Mouse (Mus musculus): ENCODE measurements at regions not wholly inside any gene's neighbourhood (a gene's known extent, or its start where the extent isn't known, plus 50 kb on each side); places are given as distances from the start of the nearest gene placed in this dataset.
A peak's percentile ranks its signal among the peaks of the same experiment; 100 is the strongest.
"Not testable (repeated sequence)": the region's sequence is repeated elsewhere in the genome, so short reads cannot be mapped to it uniquely, and the experiment has no call there.

GRCm38 (mm10) chrX:75734628-75735302 is 140.2 kb downstream of the Pls3 start:
- DNase-seq; intact Hi-C loops (cut with DNase I): not testable (repeated sequence)
- peak overlapping the region; percentile 51 for H3K4me3 ChIP-seq
- TF ChIP-seq CTCF (IDR thresholded peaks at IDR 0.05): peak; percentile 40; the same call in 1 of the 2 replicates
- H3K27ac ChIP-seq: peak overlapping the region; percentile 83

GRCm38 (mm10) chrX:75733651-75734050 is 141.3 kb downstream of the Pls3 start:
- intact Hi-C loops (cut with DNase I); DNase-seq: not testable (repeated sequence)
- peak overlapping the region; percentile 88 for H3K27ac ChIP-seq
- H3K4me3 ChIP-seq: peak overlapping the region; percentile 68
- TF ChIP-seq CTCF (IDR thresholded peaks at IDR 0.05): peak; percentile 58

- Histone ChIP-seq H3K27ac (peak overlapping the region; percentile 74), H3K4me3 (peak overlapping the region; percentile 50)
- intact Hi-C loops (cut with DNase I); DNase-seq: not testable (repeated sequence)
- peak; percentile 42 for TF ChIP-seq CTCF (IDR thresholded peaks at IDR 0.05)
These were observed 145.2 kb downstream of the Pls3 start for GRCm38 (mm10) chrX:75729791-75730190.

- Histone ChIP-seq H3K4me3 (no peak overlapping the region), H3K27ac (no peak overlapping the region)
- TF ChIP-seq CTCF (IDR thresholded peaks at IDR 0.05): peak; percentile 28; the same call in 1 of the 2 replicates
- intact Hi-C loops (cut with DNase I): no loop called here
- no peak for DNase-seq
These were observed 146.5 kb downstream of the Pls3 start for GRCm38 (mm10) chrX:75728507-75728906.

- H3K27ac ChIP-seq; DNase-seq; intact Hi-C loops (cut with DNase I): not testable (repeated sequence)
- peak overlapping the region; percentile 32; the same call in 1 of the 2 replicates for H3K4me3 ChIP-seq
These were observed 145.5 kb upstream of the Rab39b start for GRCm38 (mm10) chrX:75723542-75723941.

GRCm38 (mm10) chrX:75699949-75700348 is 121.9 kb upstream of the Rab39b start:
- no peak for TF ChIP-seq CTCF (IDR thresholded peaks at IDR 0.05)
- Histone ChIP-seq H3K27ac (no peak overlapping the region), H3K4me3 (no peak overlapping the region)
- intact Hi-C loops (cut with DNase I): no loop called here
- DNase-seq: no peak

- H3K4me3 ChIP-seq, H3K27ac ChIP-seq, DNase-seq: not testable (repeated sequence)
- intact Hi-C loops (cut with DNase I): loop anchor here (5.0 to 10.0 kb wide), 2 partner anchors 197 to 530 kb away; no protein-coding TSS in a partner anchor
These were observed 97.2 kb upstream of the Rab39b start for GRCm38 (mm10) chrX:75675271-75675670.

- intact Hi-C loops (cut with DNase I): loop anchor here (10.0 kb wide), 1 partner anchor 531 kb away; no protein-coding TSS in a partner anchor
These were observed 96.1 kb upstream of the Rab39b start for GRCm38 (mm10) chrX:75673920-75674665.

GRCm38 (mm10) chrX:75673586-75673919 is 95.5 kb upstream of the Rab39b start:
- no peak for DNase-seq
- H3K4me3 ChIP-seq: peak overlapping the region; percentile 70
- H3K27ac ChIP-seq: peak overlapping the region; percentile 69
- TF ChIP-seq CTCF (IDR thresholded peaks at IDR 0.05): no peak
- intact Hi-C loops (cut with DNase I): loop anchor here (10.0 kb wide), 1 partner anchor 531 kb away; no protein-coding TSS in a partner anchor

More at GRCm38 (mm10) chrX:75673920-75674665, 96.1 kb upstream of the Rab39b start:
- DNase-seq: peak; percentile 90
- peak overlapping the region; percentile 70 for H3K4me3 ChIP-seq
- TF ChIP-seq CTCF (IDR thresholded peaks at IDR 0.05): peak; percentile 67
- H3K27ac ChIP-seq: peak overlapping the region; percentile 69

GRCm38 (mm10) chrX:75672976-75673375 is 94.9 kb upstream of the Rab39b start:
- Histone ChIP-seq H3K4me3 (peak overlapping the region; percentile 70), H3K27ac (peak overlapping the region; percentile 69)
- no peak for TF ChIP-seq CTCF (IDR thresholded peaks at IDR 0.05)
- intact Hi-C loops (cut with DNase I): loop anchor here (10.0 kb wide), 1 partner anchor 532 kb away; no protein-coding TSS in a partner anchor
- DNase-seq: no peak

- no peak for DNase-seq
- intact Hi-C loops (cut with DNase I): no loop called here
- H3K4me3 ChIP-seq: no peak overlapping the region
- H3K27ac ChIP-seq: no peak overlapping the region
- no peak for TF ChIP-seq CTCF (IDR thresholded peaks at IDR 0.05)
These were observed 89.6 kb upstream of the Rab39b start for GRCm38 (mm10) chrX:75667636-75668035.

GRCm38 (mm10) chrX:75643402-75643801 is 65.4 kb upstream of the Rab39b start:
- DNase-seq: no peak
- Histone ChIP-seq H3K27ac (no peak overlapping the region), H3K4me3 (no peak overlapping the region)
- no peak for TF ChIP-seq CTCF (IDR thresholded peaks at IDR 0.05)
- intact Hi-C loops (cut with DNase I): no loop called here
